Mouse (Mus musculus) C2C12 (cell line): Measurements from ENCODE around the gene Nudt6. TPM values are rescaled to one million over a fixed set of nuclear protein-coding genes. Genes with fewer than 3 reads are reported as not detected.
A peak's percentile ranks its signal among the peaks of the same experiment; 100 is the strongest.

Source experiments
- H3K27me3 ChIP-seq: one replicate; pipeline ENCODE4 v1.6.1; 2011; ENCODE audit not compliant: control insufficient read depth, insufficient read depth, insufficient read length
- H3K36me3 ChIP-seq: one replicate; pipeline ENCODE4 v1.6.1; 2011; ENCODE audit not compliant: control insufficient read depth, insufficient read depth
- H3K4me3 ChIP-seq: one replicate; pipeline ENCODE4 v1.5.1; 2011; ENCODE audit warnings: mild to moderate bottlenecking, control low read depth; ENCODE audit not compliant: poor library complexity, insufficient read depth, severe bottlenecking
- H3K79me2 ChIP-seq: one replicate; pipeline ENCODE4 v1.6.1; 2011; ENCODE audit not compliant: control insufficient read depth, insufficient read depth
- H3K79me3 ChIP-seq: one replicate; pipeline ENCODE4 v1.6.1; 2011; ENCODE audit warnings: low read depth, control low read depth
- H3ac ChIP-seq: one replicate; pipeline ENCODE3; 2011; ENCODE audit warnings: low read depth; ENCODE audit not compliant: control insufficient read depth, insufficient read length
- CEBPB ChIP-seq: IDR thresholded peaks from one replicate; pipeline ENCODE4 v1.6.1; 2011; ENCODE audit warnings: low read depth, mild to moderate bottlenecking, control low read depth, moderate library complexity
- CTCF ChIP-seq: IDR thresholded peaks from one replicate; pipeline ENCODE4 v1.5.1; 2011; ENCODE audit not compliant: control insufficient read depth, insufficient read depth, insufficient read length
- FOSL1 ChIP-seq: IDR thresholded peaks from one replicate; pipeline ENCODE4 v1.8.0; 2011; ENCODE audit warnings: mild to moderate bottlenecking, low read length; ENCODE audit not compliant: poor library complexity, insufficient read depth, severe bottlenecking
- MAX ChIP-seq: IDR thresholded peaks from one replicate; pipeline ENCODE4 v1.6.1; 2011; ENCODE audit warnings: mild to moderate bottlenecking, control low read depth
- MYOD1 ChIP-seq: IDR thresholded peaks from one replicate; pipeline ENCODE4 v1.6.1; 2011; ENCODE audit warnings: low read depth; ENCODE audit not compliant: control insufficient read depth, insufficient read length
- MYOG ChIP-seq: IDR thresholded peaks from one replicate; pipeline ENCODE4 v1.6.1; 2011; ENCODE audit not compliant: control insufficient read depth, insufficient read length; ENCODE audit errors: extremely low read depth
- USF1 ChIP-seq: IDR thresholded peaks from one replicate; pipeline ENCODE4 v1.6.1; 2011; ENCODE audit warnings: low read depth, mild to moderate bottlenecking, control low read depth, moderate library complexity
- polyA plus RNA-seq: library from polyadenylated mRNA; unstranded; fragments of >200 nt; fragmentation: generic; extraction: Trizol; gene quantifications from one replicate; pipeline ENCODE4 v1.2.1, GENCODE M21; 2012; ENCODE audit warnings: missing spikeins

Nudt6 gene
- polyA plus RNA-seq, 1 experiment: 8.4 TPM

DNA sequence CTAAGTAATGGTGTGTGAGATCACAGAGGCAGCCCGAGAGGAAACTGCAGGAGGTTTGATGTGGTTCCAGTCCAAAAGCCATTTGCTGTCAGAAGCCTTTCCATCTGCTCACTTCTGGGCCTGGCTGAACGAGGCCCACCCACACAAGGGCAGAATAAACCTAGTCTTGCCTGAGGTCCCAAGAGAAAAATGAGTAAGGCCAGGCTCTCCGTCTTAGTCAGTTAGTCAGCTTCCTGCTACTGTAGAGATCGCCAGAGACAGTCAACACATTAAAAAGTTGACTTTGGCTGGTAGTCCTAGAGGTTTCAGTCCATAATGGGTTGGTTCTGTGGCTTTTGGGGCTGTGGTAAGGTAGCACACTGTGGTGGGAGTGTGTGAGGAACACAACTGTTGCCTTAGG is 49.6 kb downstream of the Nudt6 start:
- no peaks in the 10 kb centered on the region for H3K27me3 ChIP-seq
- no peaks in the 10 kb centered on the region for H3K79me2 ChIP-seq
- no peak overlapping the region for H3K4me3 ChIP-seq
- H3K36me3 ChIP-seq: no peaks in the 10 kb centered on the region
- no peak for TF ChIP-seq CEBPB
- TF ChIP-seq MAX: peak; percentile 19
- no peaks in the 10 kb centered on the region for H3K79me3 ChIP-seq
- H3ac ChIP-seq: no peak overlapping the region

DNA sequence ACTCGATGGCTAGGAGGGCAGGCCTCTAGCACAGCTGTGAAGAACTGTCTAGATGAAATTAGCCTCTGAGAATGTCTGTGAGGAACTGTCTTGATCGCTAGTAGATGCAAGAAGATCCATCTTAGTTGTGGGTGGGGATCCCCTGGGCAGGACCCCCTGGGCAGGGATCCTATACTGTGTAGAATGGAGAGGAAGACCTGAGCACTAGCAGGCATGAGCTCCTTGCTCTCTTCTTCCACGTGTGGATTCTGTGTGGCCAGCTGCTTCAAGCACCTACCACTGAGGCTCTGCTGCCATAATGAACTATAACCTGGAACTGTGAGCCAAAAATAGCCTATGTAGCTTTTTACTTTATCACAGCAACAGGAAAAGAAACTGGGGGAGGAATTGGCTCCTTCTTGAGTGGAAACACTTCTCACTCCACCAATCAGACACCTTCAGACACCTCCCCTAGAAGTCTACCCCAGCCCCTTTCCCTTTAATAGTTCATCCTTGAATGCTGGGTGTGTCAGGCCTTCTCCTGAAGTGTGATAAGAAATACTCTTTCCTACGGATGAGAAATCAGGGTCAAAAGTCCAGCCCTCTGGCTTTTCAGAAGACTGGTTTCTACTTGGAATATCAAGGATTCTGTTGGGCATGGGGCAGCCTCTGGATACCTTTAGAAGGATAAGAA is 53.5 kb downstream of the Nudt6 start:
- Histone ChIP-seq H3K4me3 (no peak overlapping the region), H3K36me3 (no peaks in the 10 kb centered on the region), H3ac (no peak overlapping the region), H3K27me3 (no peaks in the 10 kb centered on the region), H3K79me2 (no peaks in the 10 kb centered on the region), H3K79me3 (peaks cover 2% of the 10 kb centered on the region)
- TF ChIP-seq CEBPB (no peak), FOSL1 (no peak), USF1 (no peak), MYOG (no peak), MAX (no peak), CTCF (no peak), MYOD1 (no peak)

DNA sequence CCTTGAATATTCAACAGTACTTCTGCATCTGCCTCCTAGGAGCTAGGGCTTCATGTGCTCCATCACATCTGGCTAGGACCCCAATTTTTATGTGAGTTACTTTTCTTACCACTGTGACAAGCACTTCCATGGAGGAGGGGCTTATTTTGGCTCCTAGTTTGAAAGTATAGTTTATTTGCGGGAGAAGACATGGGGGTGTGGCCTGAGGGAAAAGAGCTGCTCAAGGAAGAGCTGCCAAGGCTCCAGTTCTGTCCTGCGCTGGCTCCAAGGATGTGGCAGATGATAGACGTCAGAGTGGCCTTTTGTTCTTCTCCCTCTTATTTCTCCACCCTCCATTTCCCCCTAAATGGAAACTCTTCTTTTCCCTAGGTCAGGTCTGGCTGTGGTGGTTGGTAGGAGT is 54.0 kb downstream of the Nudt6 start:
- no peaks in the 10 kb centered on the region for H3K79me2 ChIP-seq
- H3K27me3 ChIP-seq: no peaks in the 10 kb centered on the region
- TF ChIP-seq USF1 (no peak), MYOD1 (no peak), CTCF (no peak), MAX (no peak), FOSL1 (no peak), CEBPB (no peak), MYOG (no peak)
- no peak overlapping the region for H3ac ChIP-seq
- H3K36me3 ChIP-seq: no peaks in the 10 kb centered on the region
- no peak overlapping the region for H3K4me3 ChIP-seq
- peaks cover 2% of the 10 kb centered on the region for H3K79me3 ChIP-seq

- Histone ChIP-seq H3K4me3 (no peak overlapping the region), H3ac (no peak overlapping the region), H3K27me3 (no peaks in the 10 kb centered on the region), H3K79me2 (no peaks in the 10 kb centered on the region), H3K36me3 (no peaks in the 10 kb centered on the region), H3K79me3 (peaks cover 2% of the 10 kb centered on the region)
- no peak for TF ChIP-seq FOSL1
These were observed 54.9 kb downstream of the Nudt6 start for GRCm38 (mm10) chr3:37365144-37365543.

- no peaks in the 10 kb centered on the region for H3K27me3 ChIP-seq
- TF ChIP-seq CEBPB (no peak), MYOD1 (no peak), MYOG (no peak)
- peak overlapping the region; percentile 39 for H3ac ChIP-seq
- H3K79me2 ChIP-seq: no peaks in the 10 kb centered on the region
- peaks cover 2% of the 10 kb centered on the region for H3K79me3 ChIP-seq
- no peak overlapping the region for H3K4me3 ChIP-seq
- no peaks in the 10 kb centered on the region for H3K36me3 ChIP-seq
These were observed 59.3 kb downstream of the Nudt6 start for GRCm38 (mm10) chr3:37360729-37361128.

Other genes with a start within 250 kb of the Nudt6 start
- not detected for gene Il21, start 187.6 kb downstream of the Nudt6 start, polyA plus RNA-seq
- 2.8 TPM for gene Bbs12, start 107.7 kb downstream of the Nudt6 start, polyA plus RNA-seq
- 0.75 TPM for gene Cetn4, start 107.5 kb downstream of the Nudt6 start, polyA plus RNA-seq
- gene Fgf2, start 71.9 kb downstream of the Nudt6 start, polyA plus RNA-seq: 0.49 TPM
- 19.6 TPM for gene Spata5, start 315 bp downstream of the Nudt6 start, polyA plus RNA-seq
- gene Spry1, start 219.7 kb upstream of the Nudt6 start, polyA plus RNA-seq: 1.4 TPM